In the genomic region with DNA sequence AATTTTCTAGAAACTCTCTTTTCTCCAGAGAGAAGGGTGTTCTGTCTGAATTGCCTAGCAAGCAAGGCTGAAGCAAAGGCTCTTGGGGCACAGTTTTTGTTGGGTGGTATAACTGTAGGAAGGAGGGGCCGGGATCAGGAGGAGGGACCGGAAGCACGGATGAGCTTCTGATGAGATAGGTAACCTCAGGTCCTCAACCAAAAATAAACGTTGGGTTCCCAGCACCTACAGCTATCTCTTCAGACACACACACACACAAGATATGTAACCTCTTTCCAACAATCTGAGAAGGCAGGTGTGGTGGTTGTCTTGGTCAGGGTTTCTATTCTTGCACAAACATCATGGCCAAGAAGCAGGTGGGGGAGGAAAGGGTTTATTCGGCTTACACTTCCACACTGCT, we compare ENCODE assay signal across 24 mouse cellular contexts. TPM values are rescaled to one million over a fixed set of nuclear protein-coding genes. Genes with fewer than 3 reads are reported as not detected.
"Had no signal": no experiment of that assay in that cellular context is flagged by ENCODE, and none has a peak within 500 bp of the region (broad histone marks: within the 10 kb centered on the region; RNA-seq: fewer than 3 reads in every experiment).

No protein-coding gene starts in this region.

- ATAC-seq: hindbrain, postnatal 0 days; intestine, embryonic 16.5 days had no signal

- H3K9ac ChIP-seq: heart, embryonic 12.5 days; hindbrain, embryonic 13.5 days; hindbrain, embryonic 15.5 days; limb, embryonic 12.5 days; liver, embryonic 14.5 days had no signal

- H3K4me2 ChIP-seq: heart, embryonic 12.5 days; hindbrain, embryonic 13.5 days; hindbrain, embryonic 15.5 days; limb, embryonic 12.5 days had no signal

- H3K4me3 ChIP-seq: heart, embryonic 10.5 days; heart, embryonic 12.5 days; hindbrain, embryonic 13.5 days; hindbrain, embryonic 15.5 days; layer of hippocampus, adult 2 months; left cerebral cortex, adult 2 months; limb, embryonic 10.5 days; limb, embryonic 12.5 days had no signal

- DNase-seq: gastrocnemius, postnatal 10 days; gastrocnemius, postnatal 25 days; heart, adult 18-20 months; heart, postnatal 10 days; kidney, adult 11 months; kidney, adult 8-10 months; kidney, postnatal 10 days; kidney, postnatal 25 days; kidney, postnatal 4 days had no signal

- H3K9me3 ChIP-seq: heart, embryonic 10.5 days; heart, embryonic 12.5 days; hindbrain, embryonic 13.5 days; hindbrain, embryonic 15.5 days; limb, embryonic 10.5 days; limb, embryonic 12.5 days had no signal

- H3K36me3 ChIP-seq: heart, embryonic 10.5 days; heart, embryonic 12.5 days; hindbrain, embryonic 13.5 days; hindbrain, embryonic 15.5 days; limb, embryonic 10.5 days; limb, embryonic 12.5 days had no signal

- H3K27ac ChIP-seq: heart, embryonic 10.5 days; hindbrain, embryonic 13.5 days; hindbrain, embryonic 15.5 days; hindbrain, postnatal 0 days; layer of hippocampus, adult 2 months; left cerebral cortex, adult 2 months; limb, embryonic 10.5 days; limb, embryonic 12.5 days; liver, embryonic 14.5 days had no signal

- H3K4me1 ChIP-seq: limb, embryonic 12.5 days had no signal

- H3K27me3 ChIP-seq: heart, embryonic 12.5 days had no signal

RNA-seq across cellular contexts. Expression of gene 1810049J17Rik, which starts 4.4 kb away (rescaled TPM):
- total RNA-seq: gastrocnemius, postnatal 10 days; granulocyte monocyte progenitor cell, adult 5-6 weeks; hematopoietic stem cell, adult 5-6 weeks; hindbrain, postnatal 0 days; liver, adult 2 months had no signal
- polyA plus RNA-seq: heart, embryonic 10.5 days; hindbrain, embryonic 11.5 days; hindbrain, embryonic 13.5 days; liver, adult 2 months had no signal
